Mouse (Mus musculus): ENCODE data around the gene Fmnl2. TPM values are rescaled to one million over a fixed set of nuclear protein-coding genes. Genes with fewer than 3 reads are reported as not detected.

Fmnl2 gene
- polyA plus RNA-seq, 1 experiment, result 4.3 TPM

DNA sequence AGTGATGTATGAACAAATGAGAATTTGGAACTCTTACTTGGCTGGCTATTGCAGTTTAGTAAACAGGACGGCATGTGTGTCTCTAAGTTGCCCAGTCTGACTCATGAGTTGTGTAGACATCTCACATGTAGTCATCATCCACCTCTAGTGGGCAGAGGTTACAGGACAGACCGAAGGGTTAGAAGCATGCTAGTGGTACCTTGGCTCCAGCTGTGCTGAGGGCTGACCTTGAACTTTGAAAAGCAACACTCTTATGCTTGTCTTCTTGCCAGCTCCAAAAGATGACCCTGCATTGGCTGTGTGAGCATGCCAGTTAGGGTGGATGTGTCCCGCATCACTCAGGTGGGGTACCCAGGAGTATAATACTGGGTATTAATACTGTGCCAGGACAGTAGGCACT is 142.8 kb downstream of the Fmnl2 start:
- Histone ChIP-seq H3K36me3 (ENCODE audit: control insufficient read depth, insufficient read depth, low read length) (no peaks in the 10 kb centered on the region), H3K4me3 (ENCODE audit: insufficient read depth, low read depth, low read length) (no peak overlapping the region), H3K27ac (ENCODE audit: insufficient read depth, low read depth, low read length) (no peak overlapping the region), H3K4me1 (ENCODE audit: control insufficient read depth, insufficient read depth, low read length) (peaks cover 7% of the 10 kb centered on the region; the same call in 1 of the 2 replicates), H3K27me3 (replicated peaks; ENCODE audit: control insufficient read depth, insufficient read depth, low read length) (no peaks in the 10 kb centered on the region)
- TF ChIP-seq POLR2A (IDR thresholded peaks at IDR 0.05; ENCODE audit: low read depth, low read length) (no peak), CTCF (conservative IDR thresholded peaks at IDR 0.05; ENCODE audit: insufficient read depth, insufficient read length, low read depth, low read length) (no peak)
- DNase-seq, result no peak
- 80% methylated on average over 3 of the region's 3 CpGs for WGBS

DNA sequence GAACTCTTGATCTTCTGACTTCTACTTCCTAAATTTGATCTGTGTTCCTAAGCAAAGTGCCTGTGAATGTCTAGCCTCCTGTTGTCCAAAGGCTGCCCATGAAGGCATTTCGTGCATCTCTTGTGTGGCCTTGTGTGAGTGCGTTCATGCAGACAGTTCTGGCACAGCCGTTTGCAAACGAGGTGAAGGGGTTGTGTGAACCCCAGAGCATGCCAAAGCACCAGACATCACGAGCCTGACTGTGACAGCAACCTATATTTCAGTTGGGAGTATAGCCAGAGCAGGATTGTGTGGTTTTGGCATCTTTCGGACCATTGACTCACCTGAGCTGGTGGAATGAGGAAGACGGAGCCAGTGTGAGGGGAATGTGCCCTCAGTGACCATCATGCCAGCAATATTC is 148.5 kb downstream of the Fmnl2 start:
- TF ChIP-seq POLR2A (IDR thresholded peaks at IDR 0.05; ENCODE audit: low read depth, low read length) (no peak), CTCF (conservative IDR thresholded peaks at IDR 0.05; ENCODE audit: insufficient read depth, insufficient read length, low read depth, low read length) (no peak)
- DNase-seq, result no peak
- WGBS, result 67% methylated on average over 7 of the region's 7 CpGs

DNA sequence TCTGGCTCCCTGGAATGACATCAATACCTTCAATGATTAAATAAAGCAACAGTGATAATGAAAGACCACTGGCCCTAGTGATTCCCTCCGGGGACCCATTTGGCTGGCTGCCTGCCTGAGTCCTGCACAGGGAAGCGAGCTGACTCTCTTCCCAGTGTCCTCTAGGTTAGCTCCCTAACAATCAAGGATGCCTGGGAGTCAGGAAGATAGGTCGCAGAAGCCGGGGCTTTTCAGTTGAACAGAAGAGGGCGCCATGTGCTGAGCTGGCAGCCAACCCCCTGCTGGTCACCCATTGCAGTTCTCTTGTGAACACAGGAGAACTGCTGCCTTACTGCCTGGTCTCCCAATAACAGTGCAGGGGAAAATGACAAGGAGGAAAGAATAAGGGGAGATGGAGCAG is 149.5 kb downstream of the Fmnl2 start:
- Histone ChIP-seq H3K4me1 (ENCODE audit: control insufficient read depth, insufficient read depth, low read length) (peaks cover 3% of the 10 kb centered on the region; the same call in 1 of the 2 replicates), H3K36me3 (ENCODE audit: control insufficient read depth, insufficient read depth, low read length) (no peaks in the 10 kb centered on the region), H3K4me3 (ENCODE audit: insufficient read depth, low read depth, low read length) (no peak overlapping the region), H3K27me3 (replicated peaks; ENCODE audit: control insufficient read depth, insufficient read depth, low read length) (no peaks in the 10 kb centered on the region), H3K27ac (ENCODE audit: insufficient read depth, low read depth, low read length) (no peak overlapping the region)
- peak; percentile 88 for DNase-seq
- 39% methylated on average over 5 of the region's 5 CpGs for WGBS
- TF ChIP-seq POLR2A (IDR thresholded peaks at IDR 0.05; ENCODE audit: low read depth, low read length) (no peak), CTCF (conservative IDR thresholded peaks at IDR 0.05; ENCODE audit: insufficient read depth, insufficient read length, low read depth, low read length) (peak; percentile 75)

More for the DNA sequence above, 148.5 kb downstream of the Fmnl2 start:
- no peaks in the 10 kb centered on the region for H3K36me3 ChIP-seq (ENCODE audit: control insufficient read depth, insufficient read depth, low read length)
- H3K4me1 ChIP-seq (ENCODE audit: control insufficient read depth, insufficient read depth, low read length), result peaks cover 3% of the 10 kb centered on the region; the same call in 1 of the 2 replicates
- no peaks in the 10 kb centered on the region for H3K27me3 ChIP-seq (replicated peaks; ENCODE audit: control insufficient read depth, insufficient read depth, low read length)
- H3K27ac ChIP-seq (ENCODE audit: insufficient read depth, low read depth, low read length), result no peak overlapping the region
- no peak overlapping the region for H3K4me3 ChIP-seq (ENCODE audit: insufficient read depth, low read depth, low read length)

GRCm38 (mm10) chr2:53013051-53013450 is 155.4 kb downstream of the Fmnl2 start:
- H3K27me3 ChIP-seq (replicated peaks; ENCODE audit: control insufficient read depth, insufficient read depth, low read length), result no peaks in the 10 kb centered on the region
- H3K36me3 ChIP-seq (ENCODE audit: control insufficient read depth, insufficient read depth, low read length), result no peaks in the 10 kb centered on the region
- TF ChIP-seq POLR2A (IDR thresholded peaks at IDR 0.05; ENCODE audit: low read depth, low read length), result no peak
- TF ChIP-seq CTCF (conservative IDR thresholded peaks at IDR 0.05; ENCODE audit: insufficient read depth, insufficient read length, low read depth, low read length), result no peak
- H3K27ac ChIP-seq (ENCODE audit: insufficient read depth, low read depth, low read length), result no peak overlapping the region
- peaks cover 3% of the 10 kb centered on the region; the same call in 1 of the 2 replicates for H3K4me1 ChIP-seq (ENCODE audit: control insufficient read depth, insufficient read depth, low read length)
- peak; percentile 70 for DNase-seq
- 34% methylated on average over 2 of the region's 2 CpGs for WGBS
- no peak overlapping the region for H3K4me3 ChIP-seq (ENCODE audit: insufficient read depth, low read depth, low read length)

GRCm38 (mm10) chr2:53014451-53014850 is 156.8 kb downstream of the Fmnl2 start:
- Histone ChIP-seq H3K36me3 (ENCODE audit: control insufficient read depth, insufficient read depth, low read length) (no peaks in the 10 kb centered on the region), H3K27me3 (replicated peaks; ENCODE audit: control insufficient read depth, insufficient read depth, low read length) (no peaks in the 10 kb centered on the region), H3K27ac (ENCODE audit: insufficient read depth, low read depth, low read length) (no peak overlapping the region), H3K4me1 (ENCODE audit: control insufficient read depth, insufficient read depth, low read length) (peaks cover 3% of the 10 kb centered on the region; the same call in 1 of the 2 replicates), H3K4me3 (ENCODE audit: insufficient read depth, low read depth, low read length) (no peak overlapping the region)
- 89% methylated on average over 5 of the region's 5 CpGs for WGBS
- DNase-seq, result no peak
- TF ChIP-seq POLR2A (IDR thresholded peaks at IDR 0.05; ENCODE audit: low read depth, low read length) (no peak), CTCF (conservative IDR thresholded peaks at IDR 0.05; ENCODE audit: insufficient read depth, insufficient read length, low read depth, low read length) (no peak)

DNA sequence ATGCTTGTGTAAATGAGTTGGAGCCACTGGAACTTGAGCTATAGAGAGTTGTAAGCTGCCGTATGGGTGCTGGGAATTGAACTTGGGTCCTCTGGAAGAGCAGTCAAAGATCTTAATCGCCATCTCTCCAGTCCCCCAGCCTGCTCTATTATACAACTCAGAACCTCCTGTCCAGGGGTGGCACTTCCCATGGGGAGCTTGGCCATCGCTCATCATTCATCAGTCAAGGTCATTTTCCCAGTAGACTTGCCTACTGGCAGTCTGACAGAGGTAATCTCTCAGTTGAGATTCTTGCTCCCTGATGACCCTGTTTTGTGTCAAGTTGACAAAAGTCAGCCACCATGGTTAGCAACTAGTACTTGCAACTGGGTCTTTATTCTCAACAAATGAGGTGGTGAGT is 165.3 kb downstream of the Fmnl2 start:
- no peak overlapping the region for H3K27ac ChIP-seq (ENCODE audit: insufficient read depth, low read depth, low read length)
- WGBS, result 91% methylated on average over 3 of the region's 3 CpGs
- no peak for DNase-seq
- TF ChIP-seq POLR2A (IDR thresholded peaks at IDR 0.05; ENCODE audit: low read depth, low read length), result no peak
- no peak for TF ChIP-seq CTCF (conservative IDR thresholded peaks at IDR 0.05; ENCODE audit: insufficient read depth, insufficient read length, low read depth, low read length)
- H3K4me1 ChIP-seq (ENCODE audit: control insufficient read depth, insufficient read depth, low read length), result 0 out of 2 replicates have a peak, but pooled peaks cover 4% of the 10 kb centered on the region
- H3K4me3 ChIP-seq (ENCODE audit: insufficient read depth, low read depth, low read length), result no peak overlapping the region
- no peaks in the 10 kb centered on the region for H3K27me3 ChIP-seq (replicated peaks; ENCODE audit: control insufficient read depth, insufficient read depth, low read length)
- no peaks in the 10 kb centered on the region for H3K36me3 ChIP-seq (ENCODE audit: control insufficient read depth, insufficient read depth, low read length)

GRCm38 (mm10) chr2:53026056-53026769 is 168.6 kb downstream of the Fmnl2 start:
- no peak for TF ChIP-seq CTCF (conservative IDR thresholded peaks at IDR 0.05; ENCODE audit: insufficient read depth, insufficient read length, low read depth, low read length)
- TF ChIP-seq POLR2A (IDR thresholded peaks at IDR 0.05; ENCODE audit: low read depth, low read length), result no peak
- no peaks in the 10 kb centered on the region for H3K36me3 ChIP-seq (ENCODE audit: control insufficient read depth, insufficient read depth, low read length)
- H3K27me3 ChIP-seq (replicated peaks; ENCODE audit: control insufficient read depth, insufficient read depth, low read length), result no peaks in the 10 kb centered on the region
- H3K4me3 ChIP-seq (ENCODE audit: insufficient read depth, low read depth, low read length), result no peak overlapping the region
- 52% methylated on average over 5 of the region's 5 CpGs for WGBS
- H3K27ac ChIP-seq (ENCODE audit: insufficient read depth, low read depth, low read length), result no peak overlapping the region; the same call in 1 of the 2 replicates
- DNase-seq, result peak; percentile 62
- peaks cover 4% of the 10 kb centered on the region; the same call in 1 of the 2 replicates for H3K4me1 ChIP-seq (ENCODE audit: control insufficient read depth, insufficient read depth, low read length)

Data from kidney, adult 2 months (tissue).